Mouse (Mus musculus) midbrain, embryonic 16.5 days (tissue): Measurements from ENCODE around the gene Olfr1095. TPM values are rescaled to one million over a fixed set of nuclear protein-coding genes. Genes with fewer than 3 reads are reported as not detected.

ENCODE experiments used
- ATAC-seq: fragments of 200-750 bp; cut with Nextera tagmentation; 2 replicates; pipeline ENCODE4 v1.8.0; 2017; ENCODE audit warnings: moderate TSS enrichment
- H3K27ac ChIP-seq: fragments of 300-500 bp; sonication (generic); 2 replicates; pipeline ENCODE4 v1.5.1; 2014; ENCODE audit warnings: mild to moderate bottlenecking, low read length, mixed read lengths
- H3K27me3 ChIP-seq: fragments of 300-500 bp; sonication (generic); 2 replicates; pipeline ENCODE4 v1.6.1; 2014; ENCODE audit warnings: low read depth, low read length, mixed read lengths; ENCODE audit not compliant: control insufficient read depth, insufficient read depth
- H3K36me3 ChIP-seq: fragments of 300-500 bp; sonication (generic); 2 replicates; pipeline ENCODE4 v1.6.1; 2014; ENCODE audit warnings: mild to moderate bottlenecking, low read length, moderate library complexity, mixed read lengths; ENCODE audit not compliant: control insufficient read depth, insufficient read depth
- H3K4me1 ChIP-seq: fragments of 300-500 bp; sonication (generic); 2 replicates; pipeline ENCODE4 v1.6.1; 2014; ENCODE audit warnings: mild to moderate bottlenecking, low read length, mixed read lengths; ENCODE audit not compliant: control insufficient read depth, insufficient read depth
- H3K4me2 ChIP-seq: fragments of 300-500 bp; sonication (generic); 2 replicates; pipeline ENCODE4 v1.6.1; 2014; ENCODE audit warnings: mild to moderate bottlenecking, low read length, mixed read lengths
- H3K4me3 ChIP-seq: fragments of 300-500 bp; sonication (generic); 2 replicates; pipeline ENCODE4 v1.5.1; 2014; ENCODE audit warnings: low read depth, mild to moderate bottlenecking, low read length, moderate library complexity, mixed read lengths
- H3K9ac ChIP-seq: fragments of 300-500 bp; sonication (generic); 2 replicates; pipeline ENCODE4 v1.6.1; 2014; ENCODE audit warnings: low read depth, low read length, mixed read lengths
- H3K9me3 ChIP-seq: fragments of 300-500 bp; sonication (generic); replicated peaks from 2 replicates; pipeline ENCODE4 v1.6.1; 2014; ENCODE audit warnings: mild to moderate bottlenecking, low read length, mixed read lengths; ENCODE audit not compliant: control insufficient read depth, poor library complexity, severe bottlenecking
- WGBS: fragments of 180-500 bp; shearing (Covaris S2); extraction: QIAGEN DNeasy Blood & Tissue Kit; methylation state at CpG from one replicate; pipeline ENCODE4 v1.1.7; 2014; 5-methylcytosine and 5-hydroxymethylcytosine counted together
- polyA plus RNA-seq: library from polyadenylated mRNA; unstranded; fragments of >200 nt; fragmentation: Nextera tagmentation; extraction: Ambion mirVana; gene quantifications from 2 replicates; pipeline ENCODE4 v1.2.1, GENCODE M21; 2015

The Olfr1095 gene
- not detected in 2 replicates for polyA plus RNA-seq

GRCm38 (mm10) chr2:86851596-86851995 is at the start of gene Olfr1095:
Gene Olfr1095 (minus strand): TSS chr2:86851696.
- Histone ChIP-seq H3K9ac (no peak within 1 kb of the TSS), H3K4me3 (no peak within 1 kb of the TSS), H3K9me3 (no peaks in the 10 kb centered on the region), H3K4me1 (no peaks in the 10 kb centered on the region), H3K27ac (no peak within 1 kb of the TSS), H3K4me2 (no peak within 1 kb of the TSS), H3K36me3 (no peaks in the 10 kb centered on the region), H3K27me3 (no peaks in the 10 kb centered on the region)
- ATAC-seq, result no peak
- 93% methylated on average over 3 of the region's 3 CpGs for WGBS

GRCm38 (mm10) chr2:86892116-86892515 is 40.6 kb upstream of the Olfr1095 start, which contains the start of gene Olfr1097:
Gene Olfr1097 (minus strand): TSS chr2:86892216.
- H3K27ac ChIP-seq, result no peak within 1 kb of the TSS
- H3K9me3 ChIP-seq, result no peaks in the 10 kb centered on the region
- no peaks in the 10 kb centered on the region for H3K36me3 ChIP-seq
- no peak within 1 kb of the TSS for H3K4me3 ChIP-seq
- no peak within 1 kb of the TSS for H3K4me2 ChIP-seq
- no peaks in the 10 kb centered on the region for H3K27me3 ChIP-seq
- no peak for ATAC-seq
- no peaks in the 10 kb centered on the region for H3K4me1 ChIP-seq
- WGBS, result 96% methylated on average over 1 of the region's 1 CpGs
- H3K9ac ChIP-seq, result no peak within 1 kb of the TSS

- H3K9ac ChIP-seq, result no peak within 1 kb of the TSS
- 0 out of 2 replicates have a peak, but pooled peaks cover 3% of the 10 kb centered on the region for H3K9me3 ChIP-seq
- no peak within 1 kb of the TSS for H3K4me2 ChIP-seq
- no peak within 1 kb of the TSS for H3K4me3 ChIP-seq
- no peaks in the 10 kb centered on the region for H3K36me3 ChIP-seq
- 61% methylated on average over 1 of the region's 1 CpGs for WGBS
- no peak for ATAC-seq
- H3K4me1 ChIP-seq, result no peaks in the 10 kb centered on the region
- H3K27ac ChIP-seq, result no peak within 1 kb of the TSS
- no peaks in the 10 kb centered on the region for H3K27me3 ChIP-seq
These were observed 23.2 kb upstream of the Olfr1095 start, which contains the start of gene Gm13723 for GRCm38 (mm10) chr2:86874702-86875101. Gene Gm13723 (minus strand): TSS chr2:86874802.

GRCm38 (mm10) chr2:86824363-86824762 is 27.1 kb downstream of the Olfr1095 start, which contains the start of gene Olfr1094:
Gene Olfr1094 (plus strand): TSS chr2:86824663.
- H3K27ac ChIP-seq, result no peak within 1 kb of the TSS
- H3K9me3 ChIP-seq, result no peaks in the 10 kb centered on the region
- no peaks in the 10 kb centered on the region for H3K27me3 ChIP-seq
- no peak within 1 kb of the TSS for H3K4me2 ChIP-seq
- H3K36me3 ChIP-seq, result no peaks in the 10 kb centered on the region
- ATAC-seq, result no peak
- no peak within 1 kb of the TSS for H3K9ac ChIP-seq
- H3K4me1 ChIP-seq, result no peaks in the 10 kb centered on the region
- no peak within 1 kb of the TSS for H3K4me3 ChIP-seq

GRCm38 (mm10) chr2:86809918-86810317 is 41.6 kb downstream of the Olfr1095 start, which contains the start of gene Olfr141:
Gene Olfr141 (minus strand): TSS chr2:86810018.
- H3K9ac ChIP-seq, result no peak within 1 kb of the TSS

More at GRCm38 (mm10) chr2:86809918-86810317, 41.6 kb downstream of the Olfr1095 start, which contains the start of gene Olfr141:
- H3K27ac ChIP-seq, result no peak within 1 kb of the TSS
- H3K4me1 ChIP-seq, result no peaks in the 10 kb centered on the region
- ATAC-seq, result no peak
- no peaks in the 10 kb centered on the region for H3K36me3 ChIP-seq
- no peak within 1 kb of the TSS for H3K4me3 ChIP-seq
- H3K27me3 ChIP-seq, result no peaks in the 10 kb centered on the region
- H3K4me2 ChIP-seq, result no peak within 1 kb of the TSS
- no peaks in the 10 kb centered on the region for H3K9me3 ChIP-seq

Other genes starting within 250 kb of the Olfr1095 start
- not detected in 2 replicates for gene Olfr1084, start 212.0 kb downstream of the Olfr1095 start, polyA plus RNA-seq
- gene Olfr1085, start 189.7 kb downstream of the Olfr1095 start, polyA plus RNA-seq, result not detected in 2 replicates
- not detected in 2 replicates for gene Olfr1086, start 171.6 kb downstream of the Olfr1095 start, polyA plus RNA-seq
- gene Olfr1087, start 153.3 kb downstream of the Olfr1095 start, polyA plus RNA-seq, result not detected in 2 replicates
- not detected in 2 replicates for gene Olfr1089, start 118.0 kb downstream of the Olfr1095 start, polyA plus RNA-seq
- gene Olfr1090, start 92.7 kb downstream of the Olfr1095 start, polyA plus RNA-seq, result not detected in 2 replicates
- not detected in 2 replicates for gene Olfr1093, start 69.2 kb downstream of the Olfr1095 start, polyA plus RNA-seq
- not detected in 2 replicates for gene Olfr141, start 41.7 kb downstream of the Olfr1095 start, polyA plus RNA-seq
- gene Olfr1094, start 27.0 kb downstream of the Olfr1095 start, polyA plus RNA-seq, result not detected in 2 replicates
- gene Gm13723, start 23.1 kb upstream of the Olfr1095 start, polyA plus RNA-seq, result not detected in 2 replicates
- gene Olfr1097, start 40.5 kb upstream of the Olfr1095 start, polyA plus RNA-seq, result not detected in 2 replicates
- not detected in 2 replicates for gene Olfr1098, start 72.8 kb upstream of the Olfr1095 start, polyA plus RNA-seq
- not detected in 2 replicates for gene Olfr1099, start 109.0 kb upstream of the Olfr1095 start, polyA plus RNA-seq
- gene Olfr1100, start 128.3 kb upstream of the Olfr1095 start, polyA plus RNA-seq, result not detected in 2 replicates
- not detected in 2 replicates for gene Olfr1101, start 139.5 kb upstream of the Olfr1095 start, polyA plus RNA-seq
- not detected in 2 replicates for gene Olfr1102, start 146.7 kb upstream of the Olfr1095 start, polyA plus RNA-seq
- gene Olfr1104, start 175.4 kb upstream of the Olfr1095 start, polyA plus RNA-seq, result not detected in 2 replicates
- not detected in 2 replicates for gene Olfr1105, start 184.8 kb upstream of the Olfr1095 start, polyA plus RNA-seq
- gene Olfr1106, start 200.6 kb upstream of the Olfr1095 start, polyA plus RNA-seq, result not detected in 2 replicates
- not detected in 2 replicates for gene Olfr1107, start 224.1 kb upstream of the Olfr1095 start, polyA plus RNA-seq
- not detected in 2 replicates for gene Olfr1109, start 244.3 kb upstream of the Olfr1095 start, polyA plus RNA-seq